Mouse (Mus musculus): ENCODE data around the gene Zfp964. TPM values are rescaled to one million over a fixed set of nuclear protein-coding genes. Genes with fewer than 3 reads are reported as not detected.
A peak's percentile ranks its signal among the peaks of the same experiment; 100 is the strongest.
"Not testable (repeated sequence)": the region's sequence is repeated elsewhere in the genome, so short reads cannot be mapped to it uniquely, and the experiment has no call there.

Gene Zfp964
- 3.0 and 3.1 TPM in 2 replicates for polyA plus RNA-seq (2014; fragmentation: Nextera tagmentation; extraction: Ambion mirVana)

- Histone ChIP-seq H3K4me1 (ENCODE audit: control insufficient read depth, insufficient read depth, low read length) (no peaks in the 10 kb centered on the region), H3K36me3 (ENCODE audit: control insufficient read depth, insufficient read depth, low read length) (no peaks in the 10 kb centered on the region), H3K4me3 (ENCODE audit: low read depth, low read length) (peak within 1 kb of the TSS; percentile 66), H3K27ac (ENCODE audit: low read depth, low read length) (peak within 1 kb of the TSS; percentile 84), H3K27me3 (ENCODE audit: control insufficient read depth, insufficient read depth, low read length) (no peaks in the 10 kb centered on the region), H3K9me3 (ENCODE audit: control insufficient read depth, low read length) (no peaks in the 10 kb centered on the region), H3K4me2 (ENCODE audit: low read depth, low read length) (peak within 1 kb of the TSS; percentile 72), H3K9ac (replicated peaks; ENCODE audit: low read depth, low read length) (peak within 1 kb of the TSS; percentile 74)
- under 1% methylated on average over 55 of the region's 55 CpGs for WGBS
- ATAC-seq (ENCODE audit: low read depth): peak; percentile 100
Observed at GRCm38 (mm10) chr8:69654358-69654981, at the start of gene Zfp964. Zfp964 (plus strand) TSS chr8:69654479.

- Histone ChIP-seq H3K4me2 (ENCODE audit: low read depth, low read length) (no peak overlapping the region), H3K4me3 (ENCODE audit: low read depth, low read length) (no peak overlapping the region), H3K9me3 (ENCODE audit: control insufficient read depth, low read length) (no peaks in the 10 kb centered on the region), H3K27me3 (ENCODE audit: control insufficient read depth, insufficient read depth, low read length) (no peaks in the 10 kb centered on the region), H3K27ac (ENCODE audit: low read depth, low read length) (no peak overlapping the region), H3K36me3 (ENCODE audit: control insufficient read depth, insufficient read depth, low read length) (peaks cover 37% of the 10 kb centered on the region), H3K9ac (replicated peaks; ENCODE audit: low read depth, low read length) (no peak overlapping the region), H3K4me1 (ENCODE audit: control insufficient read depth, insufficient read depth, low read length) (no peaks in the 10 kb centered on the region)
- no peak for ATAC-seq (ENCODE audit: low read depth)
- WGBS: 71% methylated on average over 2 of the region's 2 CpGs
Observed at GRCm38 (mm10) chr8:69614687-69615086, 39.6 kb upstream of the Zfp964 start.

GRCm38 (mm10) chr8:69618078-69618477 is 36.2 kb upstream of the Zfp964 start:
- no peaks in the 10 kb centered on the region for H3K27me3 ChIP-seq (ENCODE audit: control insufficient read depth, insufficient read depth, low read length)
- 100% methylated on average over 1 of the region's 1 CpGs for WGBS
- no peak overlapping the region for H3K4me3 ChIP-seq (ENCODE audit: low read depth, low read length)
- no peak overlapping the region for H3K9ac ChIP-seq (replicated peaks; ENCODE audit: low read depth, low read length)
- no peak overlapping the region for H3K4me2 ChIP-seq (ENCODE audit: low read depth, low read length)
- no peak overlapping the region for H3K27ac ChIP-seq (ENCODE audit: low read depth, low read length)
- peaks cover 21% of the 10 kb centered on the region for H3K36me3 ChIP-seq (ENCODE audit: control insufficient read depth, insufficient read depth, low read length)
- H3K4me1 ChIP-seq (ENCODE audit: control insufficient read depth, insufficient read depth, low read length): no peaks in the 10 kb centered on the region
- H3K9me3 ChIP-seq (ENCODE audit: control insufficient read depth, low read length): no peaks in the 10 kb centered on the region
- peak; percentile 33; the same call in 1 of the 2 replicates for ATAC-seq (ENCODE audit: low read depth)

- Histone ChIP-seq H3K36me3 (ENCODE audit: control insufficient read depth, insufficient read depth, low read length) (no peaks in the 10 kb centered on the region), H3K27ac (ENCODE audit: low read depth, low read length) (peak within 1 kb of the TSS; percentile 99), H3K9ac (replicated peaks; ENCODE audit: low read depth, low read length) (peak within 1 kb of the TSS; percentile 93), H3K4me3 (ENCODE audit: low read depth, low read length) (peak within 1 kb of the TSS; percentile 73), H3K4me2 (ENCODE audit: low read depth, low read length) (peak within 1 kb of the TSS; percentile 52), H3K9me3 (ENCODE audit: control insufficient read depth, low read length) (no peaks in the 10 kb centered on the region), H3K4me1 (ENCODE audit: control insufficient read depth, insufficient read depth, low read length) (peaks cover 10% of the 10 kb centered on the region), H3K27me3 (ENCODE audit: control insufficient read depth, insufficient read depth, low read length) (no peaks in the 10 kb centered on the region)
- under 1% methylated on average over 41 of the region's 41 CpGs for WGBS
- ATAC-seq (ENCODE audit: low read depth): peak; percentile 99
Observed at GRCm38 (mm10) chr8:69625095-69625789, 29.0 kb upstream of the Zfp964 start, which contains the start of gene Zfp868. Zfp868 (minus strand) TSS chr8:69625548.

GRCm38 (mm10) chr8:69653808-69654357 is 396 bp upstream of the Zfp964 start:
- WGBS: 45% methylated on average over 10 of the region's 10 CpGs
- H3K9ac ChIP-seq (replicated peaks; ENCODE audit: low read depth, low read length): peak overlapping the region; percentile 74; the same call in 1 of the 2 replicates
- peak; percentile 22; the same call in 1 of the 2 replicates for ATAC-seq (ENCODE audit: low read depth)

GRCm38 (mm10) chr8:69661294-69661693 is 7.0 kb downstream of the Zfp964 start:
- ATAC-seq (ENCODE audit: low read depth): no peak
- Histone ChIP-seq H3K9ac (replicated peaks; ENCODE audit: low read depth, low read length) (no peak overlapping the region), H3K27ac (ENCODE audit: low read depth, low read length) (no peak overlapping the region)

More at GRCm38 (mm10) chr8:69653808-69654357, 396 bp upstream of the Zfp964 start:
- peak overlapping the region; percentile 84; the same call in 1 of the 2 replicates for H3K27ac ChIP-seq (ENCODE audit: low read depth, low read length)
- no peaks in the 10 kb centered on the region for H3K27me3 ChIP-seq (ENCODE audit: control insufficient read depth, insufficient read depth, low read length)
- H3K36me3 ChIP-seq (ENCODE audit: control insufficient read depth, insufficient read depth, low read length): no peaks in the 10 kb centered on the region
- peak overlapping the region; percentile 66 for H3K4me3 ChIP-seq (ENCODE audit: low read depth, low read length)
- H3K4me2 ChIP-seq (ENCODE audit: low read depth, low read length): peak overlapping the region; percentile 72
- no peaks in the 10 kb centered on the region for H3K4me1 ChIP-seq (ENCODE audit: control insufficient read depth, insufficient read depth, low read length)
- H3K9me3 ChIP-seq (ENCODE audit: control insufficient read depth, low read length): no peaks in the 10 kb centered on the region

GRCm38 (mm10) chr8:69665051-69665450 is 10.8 kb downstream of the Zfp964 start:
- not testable (repeated sequence) for H3K36me3 ChIP-seq (ENCODE audit: control insufficient read depth, insufficient read depth, low read length); H3K9ac ChIP-seq (replicated peaks; ENCODE audit: low read depth, low read length); H3K4me2 ChIP-seq (ENCODE audit: low read depth, low read length); H3K9me3 ChIP-seq (ENCODE audit: control insufficient read depth, low read length); H3K27me3 ChIP-seq (ENCODE audit: control insufficient read depth, insufficient read depth, low read length); H3K27ac ChIP-seq (ENCODE audit: low read depth, low read length); H3K4me1 ChIP-seq (ENCODE audit: control insufficient read depth, insufficient read depth, low read length); H3K4me3 ChIP-seq (ENCODE audit: low read depth, low read length); ATAC-seq (ENCODE audit: low read depth)
- 87% methylated on average over 2 of the region's 2 CpGs for WGBS

More at GRCm38 (mm10) chr8:69661294-69661693, 7.0 kb downstream of the Zfp964 start:
- Histone ChIP-seq H3K4me1 (ENCODE audit: control insufficient read depth, insufficient read depth, low read length) (no peaks in the 10 kb centered on the region), H3K9me3 (ENCODE audit: control insufficient read depth, low read length) (no peaks in the 10 kb centered on the region), H3K4me2 (ENCODE audit: low read depth, low read length) (no peak overlapping the region), H3K4me3 (ENCODE audit: low read depth, low read length) (no peak overlapping the region), H3K27me3 (ENCODE audit: control insufficient read depth, insufficient read depth, low read length) (no peaks in the 10 kb centered on the region), H3K36me3 (ENCODE audit: control insufficient read depth, insufficient read depth, low read length) (peaks cover 6% of the 10 kb centered on the region; the same call in 1 of the 2 replicates)

- peaks cover 29% of the 10 kb centered on the region for H3K36me3 ChIP-seq (ENCODE audit: control insufficient read depth, insufficient read depth, low read length)
- 74% methylated on average over 6 of the region's 6 CpGs for WGBS
Observed at GRCm38 (mm10) chr8:69701810-69702209, 47.5 kb downstream of the Zfp964 start.

GRCm38 (mm10) chr8:69710624-69711023 is 56.3 kb downstream of the Zfp964 start, which contains the start of gene Zfp869:
Zfp869 (minus strand) TSS chr8:69710724.
- H3K9ac ChIP-seq (replicated peaks; ENCODE audit: low read depth, low read length); H3K4me2 ChIP-seq (ENCODE audit: low read depth, low read length); ATAC-seq (ENCODE audit: low read depth); H3K4me1 ChIP-seq (ENCODE audit: control insufficient read depth, insufficient read depth, low read length); H3K27ac ChIP-seq (ENCODE audit: low read depth, low read length); H3K9me3 ChIP-seq (ENCODE audit: control insufficient read depth, low read length); H3K27me3 ChIP-seq (ENCODE audit: control insufficient read depth, insufficient read depth, low read length); H3K4me3 ChIP-seq (ENCODE audit: low read depth, low read length): not testable (repeated sequence)
- 98% methylated on average over 8 of the region's 10 CpGs for WGBS
- peaks cover 37% of the 10 kb centered on the region for H3K36me3 ChIP-seq (ENCODE audit: control insufficient read depth, insufficient read depth, low read length)

More at GRCm38 (mm10) chr8:69701810-69702209, 47.5 kb downstream of the Zfp964 start:
- no peak; the same call in 1 of the 2 replicates for ATAC-seq (ENCODE audit: low read depth)
- Histone ChIP-seq H3K27me3 (ENCODE audit: control insufficient read depth, insufficient read depth, low read length) (no peaks in the 10 kb centered on the region), H3K4me2 (ENCODE audit: low read depth, low read length) (no peak overlapping the region), H3K4me3 (ENCODE audit: low read depth, low read length) (no peak overlapping the region), H3K27ac (ENCODE audit: low read depth, low read length) (no peak overlapping the region), H3K4me1 (ENCODE audit: control insufficient read depth, insufficient read depth, low read length) (no peaks in the 10 kb centered on the region), H3K9me3 (ENCODE audit: control insufficient read depth, low read length) (no peaks in the 10 kb centered on the region), H3K9ac (replicated peaks; ENCODE audit: low read depth, low read length) (no peak overlapping the region)
